ENCODE assay signal across 12 mouse cellular contexts in the genomic region with DNA sequence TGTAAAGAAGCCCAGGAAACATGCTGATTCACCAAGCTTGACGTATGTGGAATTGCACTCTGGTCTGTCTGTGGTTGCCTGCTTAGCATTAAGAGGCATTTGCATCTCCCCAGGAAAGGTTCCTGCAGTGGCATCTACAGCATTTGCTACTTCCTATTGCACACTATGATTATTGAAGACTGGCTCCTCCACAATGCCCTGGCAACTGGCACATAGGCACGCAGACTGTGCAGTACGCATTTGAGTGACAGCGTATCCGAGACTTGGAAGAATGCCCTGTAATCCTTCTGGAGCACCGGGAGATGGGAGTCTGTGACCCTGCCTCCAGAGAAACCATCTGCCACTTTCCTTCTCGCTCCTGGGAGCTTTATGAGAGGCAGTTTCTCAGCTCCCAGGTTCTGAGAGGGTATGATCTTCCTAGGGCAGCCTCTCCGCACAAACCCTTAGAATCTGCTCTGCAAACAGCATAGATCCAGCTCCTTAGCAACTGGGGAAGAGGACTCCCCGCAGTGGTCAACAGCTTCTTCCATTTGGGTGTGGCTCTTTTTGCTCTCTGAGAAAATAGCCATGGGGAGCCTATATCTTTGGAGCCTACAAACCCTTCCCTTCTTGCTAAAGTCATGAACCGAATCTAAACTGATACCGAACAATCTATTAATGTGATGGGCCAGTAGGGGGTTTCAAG. TPM values are rescaled to one million over a fixed set of nuclear protein-coding genes. Genes with fewer than 3 reads are reported as not detected.
DNase-seq lines count a peak whose midpoint lies in the region; ATAC-seq lines count a peak whose summit lies in the region.
"Had no signal": no experiment of that assay in that cellular context is flagged by ENCODE, and none has a peak within 500 bp of the region (broad histone marks: within the 10 kb centered on the region; RNA-seq: fewer than 3 reads in every experiment).

No protein-coding gene starts in this region.

- no peak overlapping the region for H3K27ac ChIP-seq in hindbrain, embryonic 15.5 days (replicated peaks)
- H3K27ac ChIP-seq in hindbrain, embryonic 11.5 days (ENCODE audit: low read depth, low read length), result no peak overlapping the region
- H3K27ac ChIP-seq: heart, embryonic 13.5 days; limb, embryonic 12.5 days had no signal

- no peak overlapping the region for H3K4me2 ChIP-seq in hindbrain, embryonic 15.5 days
- H3K4me2 ChIP-seq in hindbrain, embryonic 11.5 days (replicated peaks; ENCODE audit: low read depth, low read length), result no peak overlapping the region
- H3K4me2 ChIP-seq: heart, embryonic 13.5 days; limb, embryonic 12.5 days; lung, embryonic 14.5 days had no signal

- no peaks in the 10 kb centered on the region for H3K27me3 ChIP-seq in hindbrain, embryonic 15.5 days
- H3K27me3 ChIP-seq in hindbrain, embryonic 11.5 days (ENCODE audit: control insufficient read depth, insufficient read depth, low read length), result no peaks in the 10 kb centered on the region
- H3K27me3 ChIP-seq: CH12.LX; heart, embryonic 13.5 days; limb, embryonic 12.5 days had no signal

- no peak overlapping the region for H3K4me3 ChIP-seq in hindbrain, embryonic 15.5 days
- no peak overlapping the region for H3K4me3 ChIP-seq in hindbrain, embryonic 11.5 days (ENCODE audit: low read depth, low read length)
- H3K4me3 ChIP-seq: heart, embryonic 13.5 days; limb, embryonic 12.5 days had no signal

- intact Hi-C loops in heart, postnatal 36 days (cut with DNase I), result no loop called here

- no peaks in the 10 kb centered on the region for H3K9me3 ChIP-seq in hindbrain, embryonic 15.5 days
- no peaks in the 10 kb centered on the region for H3K9me3 ChIP-seq in hindbrain, embryonic 11.5 days (ENCODE audit: control insufficient read depth, low read length)

- WGBS in hindbrain, embryonic 15.5 days, result 56% methylated on average over 11 of the region's 11 CpGs
- 82% methylated on average over 11 of the region's 11 CpGs for WGBS in hindbrain, embryonic 11.5 days

- no peaks in the 10 kb centered on the region for H3K36me3 ChIP-seq in hindbrain, embryonic 15.5 days
- H3K36me3 ChIP-seq in hindbrain, embryonic 11.5 days (ENCODE audit: control insufficient read depth, insufficient read depth, low read length), result no peaks in the 10 kb centered on the region
- H3K36me3 ChIP-seq: heart, embryonic 13.5 days; limb, embryonic 12.5 days had no signal

- H3K4me1 ChIP-seq in hindbrain, embryonic 15.5 days (replicated peaks), result 0 out of 2 replicates have a peak, but pooled peaks cover 4% of the 10 kb centered on the region
- H3K4me1 ChIP-seq in hindbrain, embryonic 11.5 days (replicated peaks; ENCODE audit: control insufficient read depth, insufficient read depth, low read length), result no peaks in the 10 kb centered on the region
- H3K4me1 ChIP-seq: heart, embryonic 13.5 days had no signal

- peak; percentile 48; the same call in 1 of the 2 replicates for ATAC-seq in hindbrain, embryonic 15.5 days (ENCODE audit: low FRiP score, low read depth)
- no peak for ATAC-seq in hindbrain, embryonic 11.5 days (ENCODE audit: low FRiP score)
- ATAC-seq in cerebellum, adult (ENCODE audit: insufficient number of reproducible peaks, low FRiP score, low TSS enrichment), result peak; percentile 66
- 0 out of 2 replicates have a peak, but pooled peaks have one; percentile 8 for ATAC-seq in common myeloid progenitor, adult 5-6 weeks (replicated peaks; ENCODE audit: low read depth, poor library complexity, severe bottlenecking)
- ATAC-seq in CD4-positive, CD25-positive, alpha-beta regulatory T cell, adult 4 months, result no peak

- H3K9ac ChIP-seq in hindbrain, embryonic 15.5 days, result no peak overlapping the region
- no peak overlapping the region for H3K9ac ChIP-seq in hindbrain, embryonic 11.5 days (ENCODE audit: low read depth, low read length)
- H3K9ac ChIP-seq: heart, embryonic 13.5 days; limb, embryonic 12.5 days; lung, embryonic 14.5 days had no signal

- no peak for DNase-seq in hindbrain, embryonic 11.5 days (ENCODE audit: low spot score)
- peak; percentile 55 to 65 for DNase-seq in layer of hippocampus, postnatal 36 days
- no peak for DNase-seq in heart, postnatal 36 days
- no peak for DNase-seq in heart, adult 8-10 months (ENCODE audit: low spot score)
- DNase-seq: lung, embryonic 14.5 days had no signal

RNA-seq across cellular contexts. Expression of gene Ralgps1, which starts 22.8 kb away (rescaled TPM):
- 37.2 and 42.8 TPM in 2 replicates for polyA plus RNA-seq in hindbrain, embryonic 15.5 days (2015; fragmentation: Nextera tagmentation; extraction: Ambion mirVana)
- polyA plus RNA-seq in hindbrain, embryonic 11.5 days (2014; fragmentation: Nextera tagmentation; extraction: Ambion mirVana), result 19.0 and 20.6 TPM in 2 replicates
- 2.0 and 2.3 TPM in 2 replicates for total RNA-seq in common myeloid progenitor, adult 5-6 weeks (2017)
- 10 to 100 TPM; 60.2 to 72.7 TPM for total RNA-seq in layer of hippocampus, postnatal 36 days (2021)
- polyA plus RNA-seq in CD4-positive, CD25-positive, alpha-beta regulatory T cell, adult 4 months (2017; shearing (Covaris generic)), result 10 to 100 TPM in 1 of 2 experiments, 1 to 10 TPM in 1; 7.2 to 14.4 TPM
- total RNA-seq in heart, postnatal 36 days (2021), result 1 to 10 TPM; 4.8 to 5.6 TPM
- 1 to 10 TPM; 6.2 to 7.0 (median 6.4) TPM for total RNA-seq in heart, adult 8-10 months (2022)

RNA-seq across cellular contexts. Expression of gene Zbtb34, which starts 37.0 kb away (rescaled TPM):
- 8.3 and 8.5 TPM in 2 replicates for polyA plus RNA-seq in hindbrain, embryonic 15.5 days (2015; fragmentation: Nextera tagmentation; extraction: Ambion mirVana)
- 8.0 and 8.5 TPM in 2 replicates for polyA plus RNA-seq in hindbrain, embryonic 11.5 days (2014; fragmentation: Nextera tagmentation; extraction: Ambion mirVana)
- 10.3 and 11.8 TPM in 2 replicates for total RNA-seq in common myeloid progenitor, adult 5-6 weeks (2017)
- 10 to 100 TPM; 12.5 to 14.2 TPM for total RNA-seq in layer of hippocampus, postnatal 36 days (2021)
- 1 to 10 TPM; 1.4 TPM for polyA plus RNA-seq in CD4-positive, CD25-positive, alpha-beta regulatory T cell, adult 4 months (2017; shearing (Covaris generic))
- total RNA-seq in heart, postnatal 36 days (2021), result 1 to 10 TPM; 7.4 to 7.7 TPM
- 1 to 10 TPM; 5.6 to 6.9 (median 6.5) TPM for total RNA-seq in heart, adult 8-10 months (2022)

Comparison
In these comparisons a context has a peak if more than half of its experiments do, and no peak if none do; other contexts are left out.
1. ATAC-seq: peak in hindbrain, embryonic 15.5 days (single experiment), cerebellum, adult (single experiment) and common myeloid progenitor, adult 5-6 weeks (single experiment); none in hindbrain, embryonic 11.5 days (single experiment) and CD4-positive, CD25-positive, alpha-beta regulatory T cell, adult 4 months (single experiment).
2. DNase-seq: peak in layer of hippocampus, postnatal 36 days (2 of 2); none in hindbrain, embryonic 11.5 days (single experiment), heart, postnatal 36 days (0 of 2) and heart, adult 8-10 months (single experiment).
3. RNA of gene Ralgps1, which starts 22.8 kb away (total RNA-seq): 60.2 to 72.7 TPM in layer of hippocampus, postnatal 36 days; 6.2 to 7.0 TPM in heart, adult 8-10 months, 4.8 to 5.6 TPM in heart, postnatal 36 days and 2.0 to 2.3 TPM in common myeloid progenitor, adult 5-6 weeks; every median in the first group is over 4 times any median in the second.